Mouse (Mus musculus): ENCODE data around the gene Gm9903. TPM values are rescaled to one million over a fixed set of nuclear protein-coding genes. Genes with fewer than 3 reads are reported as not detected.

The Gm9903 gene
- polyA plus RNA-seq (2012; ENCODE audit: insufficient read depth, insufficient read length, low replicate concordance, missing spikeins): not detected in 2 replicates

DNA sequence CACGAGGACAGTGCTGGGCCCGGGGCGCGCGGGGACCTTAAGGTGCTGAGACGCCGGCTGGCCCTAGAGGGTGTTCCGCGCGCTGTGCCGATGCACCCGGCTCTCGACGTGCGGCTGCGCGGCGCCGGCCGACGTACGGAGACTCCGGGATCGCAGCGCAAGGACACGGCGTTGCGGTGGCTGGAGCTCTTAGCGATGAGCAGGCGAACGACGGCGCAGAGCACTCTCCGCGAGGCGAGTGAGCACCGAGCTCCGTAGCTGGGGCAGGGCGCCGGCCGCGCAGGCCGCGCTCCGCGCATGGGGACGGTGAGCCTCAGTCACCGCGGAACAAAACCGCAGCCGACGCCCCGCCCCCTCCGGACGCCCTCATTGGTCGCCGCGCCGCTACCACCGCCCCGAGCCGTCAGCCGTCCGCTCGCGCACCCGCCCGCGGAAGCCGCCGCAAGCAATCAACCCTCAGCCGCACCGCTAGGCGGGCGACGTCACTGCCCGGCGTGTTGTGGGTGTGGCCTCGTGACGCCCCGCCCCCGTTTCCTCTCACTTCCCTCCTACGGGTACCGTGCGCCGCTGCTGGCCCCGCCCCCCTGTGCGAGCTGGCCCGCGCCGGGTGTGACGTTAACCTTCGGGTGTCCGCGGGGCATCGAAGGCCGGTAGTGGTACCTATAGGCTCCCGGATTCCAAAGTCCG lies at the start of gene Gm9903, which contains the start of gene Fam53a:
Gm9903 (plus strand) TSS at position 625 of the 687 bp plus-strand sequence.
Fam53a (minus strand) TSS at position 335 of the 687 bp plus-strand sequence.
- H3K4me3 ChIP-seq (ENCODE audit: insufficient read depth, low read depth, low read length): peak within 1 kb of the TSS; percentile 88
- peak within 1 kb of the TSS; percentile 83 for H3K27ac ChIP-seq (ENCODE audit: insufficient read depth, low read depth, low read length)
- under 1% methylated on average over 97 of the region's 99 CpGs for WGBS
- peaks cover 7% of the 10 kb centered on the region for H3K4me1 ChIP-seq (ENCODE audit: control insufficient read depth, insufficient read depth, low read length)
- TF ChIP-seq POLR2A (IDR thresholded peaks at IDR 0.05; ENCODE audit: insufficient read depth, low read depth, low read length) (peak; percentile 88), CTCF (IDR thresholded peaks at IDR 0.05; ENCODE audit: insufficient read depth, low read depth, low read length) (no peak)

DNA sequence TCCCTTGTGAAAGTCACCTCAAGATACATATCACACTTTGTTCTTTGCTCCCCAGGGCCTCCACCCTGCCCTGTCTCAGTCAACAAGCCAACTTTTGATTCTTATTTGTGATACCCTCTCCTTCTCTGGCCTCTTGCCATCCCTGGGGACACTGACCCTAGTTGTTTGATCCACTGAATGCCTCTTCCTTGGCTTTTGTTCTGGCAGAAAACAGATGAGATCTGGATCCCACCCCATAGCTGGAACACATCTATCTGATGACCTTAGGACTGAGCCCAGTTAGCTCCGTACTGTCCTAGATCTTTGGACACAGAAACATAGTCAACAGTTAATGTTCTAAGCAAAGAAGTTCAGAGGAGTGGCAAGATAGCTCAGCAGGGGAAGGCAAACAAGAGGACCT lies 49.4 kb upstream of the Gm9903 start:
- Histone ChIP-seq H3K27ac (ENCODE audit: insufficient read depth, low read depth, low read length) (no peak overlapping the region), H3K4me3 (ENCODE audit: insufficient read depth, low read depth, low read length) (no peak overlapping the region), H3K4me1 (ENCODE audit: control insufficient read depth, insufficient read depth, low read length) (no peaks in the 10 kb centered on the region)
- TF ChIP-seq CTCF (IDR thresholded peaks at IDR 0.05; ENCODE audit: insufficient read depth, low read depth, low read length) (no peak), POLR2A (IDR thresholded peaks at IDR 0.05; ENCODE audit: insufficient read depth, low read depth, low read length) (no peak)
- 91% methylated on average over 1 of the region's 1 CpGs for WGBS

DNA sequence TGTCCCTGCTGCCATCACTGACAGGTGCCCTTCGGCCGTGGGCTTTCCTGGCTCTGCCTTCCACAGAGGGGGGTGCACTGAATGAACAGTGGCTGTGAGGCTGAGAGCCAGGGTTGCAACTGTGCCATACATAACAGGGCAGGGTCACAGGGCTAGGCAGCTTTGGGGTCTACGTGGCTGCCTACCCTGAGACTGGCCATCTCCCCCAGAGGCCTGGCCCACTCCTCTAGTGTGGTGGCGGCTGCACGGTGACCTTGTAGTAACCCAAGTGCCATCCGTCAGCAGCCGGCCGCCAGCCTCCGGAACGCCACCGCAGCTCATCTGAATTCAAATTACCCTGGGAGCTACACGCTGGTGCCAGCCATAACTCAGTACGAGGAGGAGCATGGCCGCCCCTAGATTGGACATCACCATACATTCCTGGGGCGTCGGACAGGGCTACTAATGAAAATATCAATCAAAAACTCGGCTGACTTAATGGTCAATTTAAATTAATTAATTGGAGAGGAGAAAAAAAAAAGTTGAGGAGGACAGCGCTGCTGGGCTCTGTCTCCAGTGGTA lies 42.1 kb upstream of the Gm9903 start:
- Histone ChIP-seq H3K4me1 (ENCODE audit: control insufficient read depth, insufficient read depth, low read length) (no peaks in the 10 kb centered on the region), H3K27ac (ENCODE audit: insufficient read depth, low read depth, low read length) (no peak overlapping the region), H3K4me3 (ENCODE audit: insufficient read depth, low read depth, low read length) (no peak overlapping the region)
- TF ChIP-seq CTCF (IDR thresholded peaks at IDR 0.05; ENCODE audit: insufficient read depth, low read depth, low read length) (no peak), POLR2A (IDR thresholded peaks at IDR 0.05; ENCODE audit: insufficient read depth, low read depth, low read length) (no peak)
- 65% methylated on average over 18 of the region's 18 CpGs for WGBS

DNA sequence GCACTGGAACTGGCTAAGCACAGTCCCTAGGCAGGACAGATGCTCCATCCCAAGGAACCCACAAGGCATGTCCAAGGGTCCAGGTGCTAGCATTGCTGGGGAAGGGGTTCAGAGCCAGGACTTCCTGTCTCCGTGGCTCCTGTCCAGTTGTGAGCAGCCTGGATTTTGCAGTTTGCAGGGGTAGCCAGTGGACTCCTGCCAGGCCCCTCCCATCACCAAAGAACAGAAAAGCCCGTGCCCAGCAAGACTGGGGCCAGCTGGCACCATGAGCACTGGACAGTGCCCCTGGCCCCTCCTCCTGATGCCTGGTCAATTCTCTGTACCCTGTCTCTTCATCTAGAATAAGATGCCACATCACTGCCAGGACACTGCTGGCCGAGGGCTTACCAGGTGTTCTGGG lies 41.7 kb upstream of the Gm9903 start:
- TF ChIP-seq CTCF (IDR thresholded peaks at IDR 0.05; ENCODE audit: insufficient read depth, low read depth, low read length): no peak
- TF ChIP-seq POLR2A (IDR thresholded peaks at IDR 0.05; ENCODE audit: insufficient read depth, low read depth, low read length): no peak
- Histone ChIP-seq H3K4me1 (ENCODE audit: control insufficient read depth, insufficient read depth, low read length) (no peaks in the 10 kb centered on the region), H3K4me3 (ENCODE audit: insufficient read depth, low read depth, low read length) (no peak overlapping the region), H3K27ac (ENCODE audit: insufficient read depth, low read depth, low read length) (no peak overlapping the region)
- WGBS: 57% methylated on average over 3 of the region's 3 CpGs

DNA sequence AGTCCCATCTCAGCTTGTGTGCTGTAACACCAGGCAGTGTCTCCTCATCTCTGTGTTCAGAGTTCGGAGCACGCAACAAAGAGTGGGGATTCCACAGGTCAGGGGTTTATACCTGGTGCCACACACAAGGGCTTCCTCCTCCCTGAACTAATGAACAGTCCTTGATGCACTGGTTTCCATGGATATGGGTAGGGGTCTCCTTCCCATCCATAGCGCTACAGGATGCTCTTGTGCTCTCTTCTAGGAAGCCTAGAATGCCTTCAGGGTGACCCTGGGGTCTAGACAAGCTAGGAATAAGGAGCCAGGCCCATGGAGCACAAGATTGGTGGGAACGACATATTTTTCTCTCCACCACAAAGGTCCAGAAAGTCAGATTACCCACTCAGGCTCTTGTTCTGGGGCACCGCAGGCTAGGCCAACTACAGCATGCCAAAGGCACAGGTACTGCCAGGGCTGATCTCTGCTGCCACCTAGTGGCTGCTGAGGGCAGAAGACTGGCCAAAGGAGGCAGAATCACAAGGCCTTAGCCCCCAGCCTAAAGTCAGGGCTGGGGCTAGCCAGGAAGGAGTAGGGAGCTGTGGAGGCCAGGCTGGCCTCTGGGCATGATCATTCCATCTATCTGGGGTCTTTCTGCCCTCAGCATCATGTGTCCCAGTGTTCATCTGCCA lies 40.4 kb upstream of the Gm9903 start:
- 64% methylated on average over 5 of the region's 5 CpGs for WGBS
- peak; percentile 83 for TF ChIP-seq CTCF (IDR thresholded peaks at IDR 0.05; ENCODE audit: insufficient read depth, low read depth, low read length)
- TF ChIP-seq POLR2A (IDR thresholded peaks at IDR 0.05; ENCODE audit: insufficient read depth, low read depth, low read length): no peak
- Histone ChIP-seq H3K27ac (ENCODE audit: insufficient read depth, low read depth, low read length) (no peak overlapping the region), H3K4me3 (ENCODE audit: insufficient read depth, low read depth, low read length) (no peak overlapping the region), H3K4me1 (ENCODE audit: control insufficient read depth, insufficient read depth, low read length) (no peaks in the 10 kb centered on the region)

DNA sequence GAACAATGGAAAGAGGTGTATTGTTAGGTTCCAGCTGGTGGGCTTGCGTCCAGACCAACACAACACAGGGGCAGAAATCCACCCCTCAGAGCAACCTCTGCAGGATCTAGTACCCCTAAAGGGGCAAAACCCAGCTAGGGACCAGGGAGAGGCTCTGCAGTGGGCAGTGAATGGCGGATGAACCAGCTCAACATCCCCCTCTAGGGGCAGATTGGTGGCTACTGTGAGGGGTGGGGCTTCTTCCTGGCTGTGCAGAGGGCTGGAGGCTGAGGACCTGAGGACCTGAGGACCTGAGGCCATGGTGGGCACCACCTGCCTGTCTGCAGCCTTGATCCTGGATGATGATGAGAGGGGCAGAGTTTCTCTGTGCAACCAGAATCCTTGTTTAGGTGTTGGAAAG lies 36.1 kb upstream of the Gm9903 start:
- WGBS: 59% methylated on average over 2 of the region's 2 CpGs
- no peak overlapping the region for H3K4me3 ChIP-seq (ENCODE audit: insufficient read depth, low read depth, low read length)
- H3K27ac ChIP-seq (ENCODE audit: insufficient read depth, low read depth, low read length): no peak overlapping the region
- TF ChIP-seq POLR2A (IDR thresholded peaks at IDR 0.05; ENCODE audit: insufficient read depth, low read depth, low read length) (no peak), CTCF (IDR thresholded peaks at IDR 0.05; ENCODE audit: insufficient read depth, low read depth, low read length) (no peak)
- H3K4me1 ChIP-seq (ENCODE audit: control insufficient read depth, insufficient read depth, low read length): no peaks in the 10 kb centered on the region

DNA sequence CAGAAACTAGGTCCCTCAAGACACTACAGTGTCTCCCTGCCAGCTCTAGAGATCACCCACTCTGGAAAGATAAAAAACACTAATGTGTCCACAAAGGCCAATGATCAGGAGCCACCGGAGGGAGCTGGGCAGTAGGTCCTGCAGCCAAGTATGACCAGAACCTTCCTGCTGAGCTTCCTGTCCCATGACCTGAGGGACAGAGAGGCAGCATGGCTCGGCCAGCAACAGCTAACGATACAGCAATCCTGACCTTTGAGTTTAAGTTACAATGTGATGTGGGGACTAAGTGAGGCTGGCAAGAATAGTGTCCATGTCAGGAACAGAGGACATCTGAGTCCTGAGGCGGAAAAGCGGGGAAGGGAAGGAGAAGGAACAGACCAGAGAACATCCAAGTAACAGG lies 24.4 kb upstream of the Gm9903 start:
- WGBS: 85% methylated on average over 5 of the region's 5 CpGs
- Histone ChIP-seq H3K4me3 (ENCODE audit: insufficient read depth, low read depth, low read length) (no peak overlapping the region), H3K4me1 (ENCODE audit: control insufficient read depth, insufficient read depth, low read length) (no peaks in the 10 kb centered on the region), H3K27ac (ENCODE audit: insufficient read depth, low read depth, low read length) (no peak overlapping the region)
- TF ChIP-seq CTCF (IDR thresholded peaks at IDR 0.05; ENCODE audit: insufficient read depth, low read depth, low read length): no peak
- no peak for TF ChIP-seq POLR2A (IDR thresholded peaks at IDR 0.05; ENCODE audit: insufficient read depth, low read depth, low read length)

DNA sequence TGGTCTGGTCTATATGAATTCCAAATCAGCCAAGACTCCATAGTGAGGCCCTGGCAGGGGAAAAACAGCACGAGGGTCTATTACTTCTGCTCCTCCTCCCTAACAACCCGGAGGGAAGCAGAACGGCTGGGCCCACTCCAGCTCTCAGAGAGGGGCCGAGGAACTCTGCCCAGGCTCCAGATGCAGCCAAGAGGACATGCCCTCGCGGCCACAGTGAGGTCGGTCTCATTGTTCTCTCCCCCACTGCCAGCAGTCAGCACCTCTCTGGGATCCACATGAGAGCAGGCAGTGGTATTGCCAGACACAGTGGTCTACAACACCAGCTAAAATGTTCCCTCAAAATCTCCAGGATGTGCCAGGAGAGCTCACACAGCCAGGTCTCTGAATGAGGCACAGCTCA lies 23.1 kb upstream of the Gm9903 start:
- TF ChIP-seq POLR2A (IDR thresholded peaks at IDR 0.05; ENCODE audit: insufficient read depth, low read depth, low read length) (no peak), CTCF (IDR thresholded peaks at IDR 0.05; ENCODE audit: insufficient read depth, low read depth, low read length) (no peak)
- WGBS: 39% methylated on average over 7 of the region's 7 CpGs
- H3K4me1 ChIP-seq (ENCODE audit: control insufficient read depth, insufficient read depth, low read length): no peaks in the 10 kb centered on the region
- no peak overlapping the region for H3K27ac ChIP-seq (ENCODE audit: insufficient read depth, low read depth, low read length)
- H3K4me3 ChIP-seq (ENCODE audit: insufficient read depth, low read depth, low read length): no peak overlapping the region

DNA sequence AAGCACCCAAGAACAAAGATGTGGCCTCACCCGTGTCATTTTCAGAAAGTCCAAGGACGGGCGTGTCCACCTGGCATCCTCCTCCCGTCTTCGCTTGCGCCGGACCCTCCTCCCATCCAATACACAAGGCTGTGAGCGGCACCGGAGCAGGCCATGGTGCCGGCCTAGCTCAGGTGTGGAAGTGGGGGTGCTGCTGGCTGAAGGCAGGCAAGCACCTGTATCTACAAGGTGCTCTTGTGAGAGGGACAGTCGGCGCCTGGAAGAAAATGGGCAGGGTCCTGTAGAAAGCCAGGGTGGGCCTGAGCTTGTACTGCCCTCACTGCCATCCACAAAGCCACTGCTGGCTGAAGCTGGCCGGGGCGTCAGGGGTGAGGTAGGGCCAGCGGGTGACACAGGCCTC lies 22.3 kb upstream of the Gm9903 start:
- WGBS: 96% methylated on average over 15 of the region's 15 CpGs
- Histone ChIP-seq H3K4me1 (ENCODE audit: control insufficient read depth, insufficient read depth, low read length) (no peaks in the 10 kb centered on the region), H3K27ac (ENCODE audit: insufficient read depth, low read depth, low read length) (no peak overlapping the region), H3K4me3 (ENCODE audit: insufficient read depth, low read depth, low read length) (no peak overlapping the region)
- TF ChIP-seq POLR2A (IDR thresholded peaks at IDR 0.05; ENCODE audit: insufficient read depth, low read depth, low read length) (no peak), CTCF (IDR thresholded peaks at IDR 0.05; ENCODE audit: insufficient read depth, low read depth, low read length) (no peak)

All from olfactory bulb, adult 2 months (tissue).